Mouse (Mus musculus): ENCODE data around the gene Fancg. TPM values are rescaled to one million over a fixed set of nuclear protein-coding genes. Genes with fewer than 3 reads are reported as not detected.
"Not testable (repeated sequence)": the region's sequence is repeated elsewhere in the genome, so short reads cannot be mapped to it uniquely, and the experiment has no call there.

Gene Fancg
- polyA plus RNA-seq, 3 experiments from 2014 or later: 22.9 to 41.7 (median 31.8) TPM

DNA sequence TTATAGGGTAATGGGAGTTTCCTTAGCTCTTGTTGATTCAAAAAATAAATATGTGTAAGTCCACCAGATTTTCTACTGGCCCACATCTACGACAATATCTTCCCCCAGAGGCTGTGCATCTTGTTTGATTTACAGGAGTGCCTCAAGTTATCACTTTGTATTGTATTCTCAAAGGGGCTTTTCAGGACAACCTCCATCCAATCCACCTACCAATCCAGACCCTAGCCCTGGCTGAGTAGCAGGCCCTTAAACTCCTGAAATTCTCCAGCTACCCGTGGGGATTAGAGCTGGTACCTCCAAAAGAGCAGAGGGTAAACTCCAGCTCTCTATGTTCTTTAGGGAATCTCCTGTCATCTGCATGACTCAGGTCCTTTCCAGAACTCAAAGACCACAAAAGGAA lies 12.3 kb downstream of the Fancg start:
- no peak for ATAC-seq

- ATAC-seq: no peak
Observed at GRCm38 (mm10) chr4:42988296-42988695, 22.0 kb downstream of the Fancg start.

- not testable (repeated sequence) for ATAC-seq
Observed at GRCm38 (mm10) chr4:42980467-42980866, 29.8 kb downstream of the Fancg start.

GRCm38 (mm10) chr4:42978062-42978461 lies 32.2 kb downstream of the Fancg start:
- ATAC-seq: no peak

- ATAC-seq: no peak
Observed at GRCm38 (mm10) chr4:42973868-42974267, 36.4 kb downstream of the Fancg start.

- no peak for ATAC-seq
Observed at GRCm38 (mm10) chr4:42972952-42973351, 37.4 kb downstream of the Fancg start.

- ATAC-seq: no peak
Observed at GRCm38 (mm10) chr4:42969304-42969703, 41.0 kb downstream of the Fancg start, which contains the start of gene 1700022I11Rik. TSS of gene 1700022I11Rik (plus strand) at chr4:42969604.

- peak; percentile 87 for ATAC-seq
Observed at GRCm38 (mm10) chr4:42965039-42965719, 45.1 kb downstream of the Fancg start.

- no peak for ATAC-seq
Observed at GRCm38 (mm10) chr4:42963480-42963879, 46.8 kb downstream of the Fancg start.

- ATAC-seq: peak; percentile 76
Observed at GRCm38 (mm10) chr4:42961592-42961991, 48.7 kb downstream of the Fancg start.

DNA sequence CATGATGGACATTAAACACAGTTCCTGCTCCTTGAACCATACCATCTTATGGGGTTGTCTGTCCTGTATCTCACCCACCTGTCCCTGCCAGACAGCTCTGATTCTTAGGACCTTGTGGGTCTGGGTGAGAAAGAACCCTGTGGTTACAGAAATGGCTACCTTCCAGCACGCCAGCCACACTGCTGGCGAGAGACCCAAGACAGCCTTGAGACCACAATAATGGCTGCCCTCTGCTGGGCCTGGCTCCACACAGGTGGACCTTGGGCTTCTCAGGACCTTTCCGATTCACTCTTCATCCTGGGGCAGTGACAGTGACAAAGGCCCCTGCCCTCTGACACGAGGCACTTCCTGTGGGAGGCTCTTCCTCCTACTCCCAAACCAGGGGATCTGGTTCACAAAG lies 50.9 kb downstream of the Fancg start:
- ATAC-seq: no peak

DNA sequence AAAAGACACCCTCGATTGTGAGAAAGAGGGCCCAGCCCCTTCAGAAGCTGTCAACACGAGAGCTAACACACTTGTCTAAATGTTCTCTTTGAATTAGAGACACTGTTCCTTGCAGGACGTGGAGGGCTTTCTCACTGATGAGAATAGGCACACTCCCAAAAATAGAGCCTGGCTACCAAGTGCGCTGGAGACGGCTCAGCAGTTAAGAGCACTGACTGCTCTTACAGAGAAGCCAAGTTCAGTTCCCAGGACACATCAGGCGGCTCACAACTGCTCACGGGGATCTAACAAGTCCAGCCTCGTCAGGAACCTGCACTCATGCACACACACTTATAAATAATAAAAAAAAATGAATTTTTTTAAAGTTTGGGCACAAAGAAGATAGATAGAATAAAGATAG lies 51.4 kb downstream of the Fancg start:
- ATAC-seq: no peak

GRCm38 (mm10) chr4:42957979-42958378 lies 52.3 kb downstream of the Fancg start:
- ATAC-seq: no peak

DNA sequence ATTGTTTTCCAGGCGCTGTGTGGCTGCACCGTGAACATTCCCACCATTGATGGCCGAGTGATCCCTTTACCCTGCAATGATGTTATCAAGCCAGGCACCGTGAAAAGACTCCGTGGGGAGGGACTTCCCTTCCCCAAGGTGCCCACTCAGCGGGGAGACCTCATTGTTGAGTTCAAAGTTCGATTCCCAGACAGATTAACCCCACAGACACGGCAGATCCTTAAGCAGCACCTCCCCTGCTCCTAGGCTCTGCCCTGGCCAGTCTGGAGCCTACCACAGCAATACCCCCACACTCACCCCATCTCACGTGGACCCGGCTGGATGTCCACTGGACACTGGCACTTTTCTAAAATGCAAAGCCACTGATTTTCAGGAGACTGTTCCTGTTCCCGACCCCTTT lies 53.0 kb downstream of the Fancg start:
- no peak for ATAC-seq

- ATAC-seq: no peak
Observed at GRCm38 (mm10) chr4:42956581-42956980, 53.7 kb downstream of the Fancg start.

- no peak for ATAC-seq
Observed at GRCm38 (mm10) chr4:42955200-42955599, 55.1 kb downstream of the Fancg start.

- ATAC-seq: no peak
Observed at GRCm38 (mm10) chr4:42954297-42954696, 56.0 kb downstream of the Fancg start.

- no peak for ATAC-seq
Observed at GRCm38 (mm10) chr4:42953435-42954094, 56.7 kb downstream of the Fancg start.

DNA sequence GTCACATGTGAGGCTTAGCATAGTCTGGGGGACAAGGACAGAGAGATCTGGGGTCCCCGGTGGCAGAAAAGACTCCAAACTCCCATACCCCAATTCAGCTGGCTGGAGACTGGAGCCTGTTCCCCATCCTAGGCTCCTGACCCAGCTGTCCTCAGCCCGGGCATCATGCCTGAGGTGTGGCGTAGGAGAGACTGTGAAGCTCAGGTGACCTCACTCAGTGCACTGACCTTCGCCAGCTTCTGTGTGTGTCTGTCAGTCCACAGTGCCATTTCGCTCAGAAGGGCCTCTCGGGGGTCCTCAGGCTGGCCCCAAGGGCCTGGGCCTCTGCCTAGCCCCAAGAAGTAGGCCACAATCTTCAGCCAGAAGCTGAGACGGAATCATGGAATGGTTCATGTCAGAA lies 57.7 kb downstream of the Fancg start:
- no peak for ATAC-seq

Other genes starting within 250 kb of the Fancg start
- not detected for gene Ccl21a, start 236.5 kb downstream of the Fancg start, polyA plus RNA-seq (2017; shearing (Covaris generic))
- gene Fam205a1, start 156.6 kb downstream of the Fancg start, polyA plus RNA-seq (2017; shearing (Covaris generic)): not detected
- not detected for gene Gm12394, start 153.7 kb downstream of the Fancg start, polyA plus RNA-seq (2017; shearing (Covaris generic))
- gene Fam205c, start 136.3 kb downstream of the Fancg start, polyA plus RNA-seq (2017; shearing (Covaris generic)): not detected
- not detected for gene Phf24, start 93.8 kb downstream of the Fancg start, polyA plus RNA-seq (2017; shearing (Covaris generic))
- gene Dnajb5, start 60.7 kb downstream of the Fancg start, polyA plus RNA-seq (2017; shearing (Covaris generic)): 1 to 10 TPM; 2.1 to 5.3 (median 2.3) TPM
- 1 to 10 TPM in 1 of 3 experiments, under 1 TPM in 1, not detected in 1; 0.35 to 1.1 TPM for gene 1700022I11Rik, start 40.9 kb downstream of the Fancg start, polyA plus RNA-seq (2017; shearing (Covaris generic))
- 100 to 1,000 TPM; 144 to 162 (median 154) TPM for gene Vcp, start 10.0 kb downstream of the Fancg start, polyA plus RNA-seq (2017; shearing (Covaris generic))
- gene Pigo, start 15.3 kb upstream of the Fancg start, polyA plus RNA-seq (2017; shearing (Covaris generic)): 10 to 100 TPM; 10.5 to 22.3 (median 12.0) TPM
- gene Stoml2, start 21.2 kb upstream of the Fancg start, polyA plus RNA-seq (2017; shearing (Covaris generic)): 100 to 1,000 TPM; 138 to 146 (median 139) TPM
- gene Fam214b, start 35.7 kb upstream of the Fancg start, polyA plus RNA-seq (2017; shearing (Covaris generic)): 1 to 10 TPM; 2.4 to 2.9 (median 2.6) TPM
- gene Unc13b, start 48.4 kb upstream of the Fancg start, polyA plus RNA-seq (2017; shearing (Covaris generic)): under 1 TPM in 2 of 3 experiments, not detected in 1; 0.23 to 0.38 TPM